Comparison of ENCODE assay signal across 11 mouse cellular contexts in genomic region chr12:17724412-17725090, GRCm38 (mm10). TPM values are rescaled to one million over a fixed set of nuclear protein-coding genes. Genes with fewer than 3 reads are reported as not detected.
DNase-seq lines count a peak whose midpoint lies in the region; ATAC-seq and TF ChIP-seq lines count a peak whose summit lies in the region.
"Had no signal": no experiment of that assay in that cellular context is flagged by ENCODE, and none has a peak within 500 bp of the region (broad histone marks: within the 10 kb centered on the region; RNA-seq: fewer than 3 reads in every experiment).

No protein-coding gene starts in this region.

- no peak overlapping the region for H3K9ac ChIP-seq in heart, embryonic 13.5 days
- no peak overlapping the region for H3K9ac ChIP-seq in heart, adult 2 months (ENCODE audit: low read depth, low read length)
- no peak overlapping the region for H3K9ac ChIP-seq in embryonic facial prominence, embryonic 13.5 days

- H3K4me3 ChIP-seq in heart, embryonic 13.5 days: no peak overlapping the region
- H3K4me3 ChIP-seq in heart, adult 2 months: no peak overlapping the region
- no peak overlapping the region for H3K4me3 ChIP-seq in embryonic facial prominence, embryonic 13.5 days

- peak overlapping the region; percentile 16 for H3K27ac ChIP-seq in heart, embryonic 13.5 days (replicated peaks)
- H3K27ac ChIP-seq in heart, adult 2 months: no peak overlapping the region
- peak overlapping the region; percentile 73 for H3K27ac ChIP-seq in embryonic facial prominence, embryonic 13.5 days

- no peaks in the 10 kb centered on the region for H3K9me3 ChIP-seq in heart, embryonic 13.5 days
- H3K9me3 ChIP-seq in embryonic facial prominence, embryonic 13.5 days: no peaks in the 10 kb centered on the region

- TF ChIP-seq POLR2A in heart, adult 2 months (IDR thresholded peaks at IDR 0.05; ENCODE audit: insufficient read depth, low read depth, low read length): no peak

- no peak for TF ChIP-seq EP300 in heart, adult 2 months (IDR thresholded peaks at IDR 0.05; ENCODE audit: insufficient read depth, low read depth, low read length)

- DNase-seq in heart, adult 2 months: no peak
- DNase-seq in 416B (ENCODE audit: low read depth): peak; percentile 12
- DNase-seq in layer of hippocampus, adult 8-10 months (ENCODE audit: low spot score in 2 of 2): no peak
- DNase-seq in frontal cortex, postnatal 36 days (ENCODE audit: low spot score in 2 of 2): no peak
- no peak for DNase-seq in testis, postnatal 14 days (ENCODE audit: low spot score)
- DNase-seq: adrenal gland, adult 2 months; cerebellum, postnatal 36 days; kidney, postnatal 10 days had no signal

- no peaks in the 10 kb centered on the region; the same call in 1 of the 2 replicates for H3K79me2 ChIP-seq in heart, adult 2 months (replicated peaks; ENCODE audit: control insufficient read depth, insufficient read depth, low read length)

- H3K27me3 ChIP-seq in heart, embryonic 13.5 days (replicated peaks): no peaks in the 10 kb centered on the region
- H3K27me3 ChIP-seq in heart, adult 2 months (ENCODE audit: control insufficient read depth, insufficient read depth, low read length): no peaks in the 10 kb centered on the region
- H3K27me3 ChIP-seq in embryonic facial prominence, embryonic 13.5 days: no peaks in the 10 kb centered on the region

- no peaks in the 10 kb centered on the region for H3K36me3 ChIP-seq in heart, embryonic 13.5 days
- no peaks in the 10 kb centered on the region for H3K36me3 ChIP-seq in heart, adult 2 months (ENCODE audit: control insufficient read depth, insufficient read depth, low read length)
- H3K36me3 ChIP-seq in embryonic facial prominence, embryonic 13.5 days: no peaks in the 10 kb centered on the region

- H3K4me2 ChIP-seq in heart, embryonic 13.5 days: no peak overlapping the region
- no peak overlapping the region for H3K4me2 ChIP-seq in embryonic facial prominence, embryonic 13.5 days

- no peak for ATAC-seq in heart, embryonic 13.5 days (ENCODE audit: extremely low read depth, insufficient number of reproducible peaks, low FRiP score, low TSS enrichment)
- no peak for ATAC-seq in embryonic facial prominence, embryonic 13.5 days (ENCODE audit: insufficient number of reproducible peaks, insufficient read depth, low FRiP score, low TSS enrichment, low read depth)
- peak; percentile 49 for ATAC-seq in megakaryocyte, adult 5-6 weeks (ENCODE audit: poor library complexity, severe bottlenecking)

- WGBS in heart, embryonic 13.5 days: 49% methylated on average over 3 of the region's 3 CpGs
- WGBS in heart, adult 2 months: 46% methylated on average over 3 of the region's 3 CpGs
- 65% methylated on average over 3 of the region's 3 CpGs for WGBS in embryonic facial prominence, embryonic 13.5 days

- H3K4me1 ChIP-seq in heart, embryonic 13.5 days: peaks cover 67% of the 10 kb centered on the region
- H3K4me1 ChIP-seq in heart, adult 2 months (ENCODE audit: control insufficient read depth, insufficient read depth, low read length): peaks cover 37% of the 10 kb centered on the region
- H3K4me1 ChIP-seq in embryonic facial prominence, embryonic 13.5 days: peaks cover 68% of the 10 kb centered on the region

- TF ChIP-seq CTCF in heart, adult 2 months (IDR thresholded peaks at IDR 0.05): no peak

- intact Hi-C loops in heart, adult 2 months (cut with DNase I): loop anchor here (5.0 kb wide), 1 partner anchor 43 kb away; no protein-coding TSS in a partner anchor

RNA-seq across cellular contexts. Expression of gene Hpcal1, which starts 33.9 kb away (rescaled TPM):
- polyA plus RNA-seq in heart, embryonic 13.5 days (2015; fragmentation: Nextera tagmentation; extraction: Ambion mirVana): 21.5 and 22.7 TPM in 2 replicates
- 10 to 100 TPM; 16.3 to 21.5 TPM for total RNA-seq in heart, adult 2 months (2021)
- polyA plus RNA-seq in heart, adult 2 months (2012; rRNA removed): 37.9 and 41.9 TPM in 2 replicates
- 51.4 and 57.6 TPM in 2 replicates for polyA plus RNA-seq in embryonic facial prominence, embryonic 13.5 days (2015; fragmentation: Nextera tagmentation; extraction: Ambion mirVana)
- total RNA-seq in megakaryocyte, adult 5-6 weeks (2015): 182 and 187 TPM in 2 replicates
- total RNA-seq in megakaryocyte, adult 5-6 weeks (2017): 63.8 and 76.0 TPM in 2 replicates
- total RNA-seq in layer of hippocampus, adult 8-10 months (2022): 10 to 100 TPM; 61.9 to 68.4 (median 66.1) TPM
